Mouse (Mus musculus): ENCODE measurements around the gene Secisbp2. TPM values are rescaled to one million over a fixed set of nuclear protein-coding genes. Genes with fewer than 3 reads are reported as not detected.

The Secisbp2 gene
- polyA plus RNA-seq, 1 experiment = 25.8 TPM

DNA sequence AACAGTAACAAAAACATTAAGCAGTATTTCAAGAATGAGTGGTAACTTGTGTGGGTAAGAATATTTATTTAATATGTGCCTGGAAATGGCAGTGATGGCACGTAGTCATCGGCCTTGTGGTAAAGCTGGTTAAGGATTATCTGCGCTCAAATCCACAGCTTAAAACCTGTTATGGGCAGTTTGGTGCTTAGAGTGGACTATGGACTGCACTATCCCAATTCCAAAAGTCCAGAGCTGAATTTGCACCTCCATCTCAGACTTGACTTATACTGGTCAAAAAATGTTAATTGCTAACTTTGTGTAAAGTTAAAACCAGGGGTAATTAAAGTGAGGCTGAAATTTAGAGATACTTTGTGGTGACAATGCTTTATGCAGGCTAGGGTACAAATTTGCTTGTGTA is 3.7 kb upstream of the Secisbp2 start:
- TF ChIP-seq CTCF (IDR thresholded peaks at IDR 0.05; ENCODE audit: extremely low read depth, insufficient read depth, insufficient read length, insufficient replicate concordance) = no peak
- TF ChIP-seq POLR2A (IDR thresholded peaks at IDR 0.05; ENCODE audit: low read depth, low read length) = no peak
- H3K27me3 ChIP-seq (ENCODE audit: control insufficient read depth, insufficient read depth, low read length) = no peaks in the 10 kb centered on the region
- no peak overlapping the region for H3K4me3 ChIP-seq (ENCODE audit: extremely low read depth, insufficient read depth, insufficient read length)
- H3K36me3 ChIP-seq (ENCODE audit: control insufficient read depth, insufficient read depth, low read length) = no peaks in the 10 kb centered on the region
- peaks cover 10% of the 10 kb centered on the region; the same call in 1 of the 2 replicates for H3K4me1 ChIP-seq (ENCODE audit: control insufficient read depth, insufficient read depth, insufficient read length)
- WGBS = 80% methylated on average over 3 of the region's 3 CpGs
- no peak overlapping the region for H3K27ac ChIP-seq (ENCODE audit: insufficient read depth, low read length)
- DNase-seq (ENCODE audit: low read depth in 1 of 2, low spot score in 2 of 2) = no peak

DNA sequence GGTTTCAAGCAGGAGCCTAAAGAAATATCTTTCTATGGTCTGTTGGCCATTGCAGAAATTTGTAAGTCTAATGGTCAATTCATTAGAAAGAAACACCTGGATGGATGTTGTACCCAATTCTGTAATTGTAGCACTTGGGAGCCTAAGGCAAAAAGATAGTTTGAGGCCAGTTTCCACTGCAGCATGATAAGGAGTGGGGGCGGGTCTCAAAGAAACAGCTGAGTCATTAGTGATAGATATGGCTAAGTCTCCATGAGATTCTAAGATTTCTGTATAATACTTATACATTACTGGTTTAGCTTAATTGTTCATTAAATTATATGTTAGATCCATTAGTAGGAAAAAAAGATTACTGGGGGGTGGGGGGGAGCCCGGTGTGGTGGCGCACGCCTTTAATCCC is 3.3 kb upstream of the Secisbp2 start:
- Histone ChIP-seq H3K4me1 (ENCODE audit: control insufficient read depth, insufficient read depth, insufficient read length) (peaks cover 10% of the 10 kb centered on the region; the same call in 1 of the 2 replicates), H3K27ac (ENCODE audit: insufficient read depth, low read length) (no peak overlapping the region), H3K4me3 (ENCODE audit: extremely low read depth, insufficient read depth, insufficient read length) (no peak overlapping the region), H3K36me3 (ENCODE audit: control insufficient read depth, insufficient read depth, low read length) (peaks cover 2% of the 10 kb centered on the region; the same call in 1 of the 2 replicates), H3K27me3 (ENCODE audit: control insufficient read depth, insufficient read depth, low read length) (no peaks in the 10 kb centered on the region)
- DNase-seq (ENCODE audit: low read depth in 1 of 2, low spot score in 2 of 2) = no peak
- 79% methylated on average over 4 of the region's 4 CpGs for WGBS
- TF ChIP-seq POLR2A (IDR thresholded peaks at IDR 0.05; ENCODE audit: low read depth, low read length) = no peak
- TF ChIP-seq CTCF (IDR thresholded peaks at IDR 0.05; ENCODE audit: extremely low read depth, insufficient read depth, insufficient read length, insufficient replicate concordance) = no peak

DNA sequence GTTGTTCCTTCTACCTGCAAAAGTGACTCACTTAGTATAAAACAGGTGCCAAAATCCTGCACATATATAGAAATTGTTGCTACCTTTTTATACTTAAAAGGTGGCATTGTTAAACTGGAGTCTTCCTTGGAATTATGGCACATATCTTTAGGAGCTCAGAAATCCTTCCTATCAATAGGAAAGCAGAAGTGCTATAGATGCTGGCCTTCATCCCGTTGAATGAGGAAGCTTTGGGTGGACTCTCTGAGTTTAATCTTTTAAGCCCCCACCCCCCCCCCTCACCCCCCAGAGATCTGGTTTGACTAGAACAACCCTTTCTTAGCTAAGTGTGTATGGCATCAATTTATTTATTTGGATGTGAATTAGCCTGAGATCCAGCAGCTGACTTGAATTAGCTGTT is 1.8 kb upstream of the Secisbp2 start:
- no peak overlapping the region for H3K4me3 ChIP-seq (ENCODE audit: extremely low read depth, insufficient read depth, insufficient read length)
- H3K4me1 ChIP-seq (ENCODE audit: control insufficient read depth, insufficient read depth, insufficient read length) = peaks cover 10% of the 10 kb centered on the region; the same call in 1 of the 2 replicates
- no peak overlapping the region for H3K27ac ChIP-seq (ENCODE audit: insufficient read depth, low read length)
- no peak for TF ChIP-seq POLR2A (IDR thresholded peaks at IDR 0.05; ENCODE audit: low read depth, low read length)
- no peak for TF ChIP-seq CTCF (IDR thresholded peaks at IDR 0.05; ENCODE audit: extremely low read depth, insufficient read depth, insufficient read length, insufficient replicate concordance)
- H3K36me3 ChIP-seq (ENCODE audit: control insufficient read depth, insufficient read depth, low read length) = peaks cover 10% of the 10 kb centered on the region
- H3K27me3 ChIP-seq (ENCODE audit: control insufficient read depth, insufficient read depth, low read length) = no peaks in the 10 kb centered on the region
- 44% methylated on average over 1 of the region's 1 CpGs for WGBS
- no peak for DNase-seq (ENCODE audit: low read depth in 1 of 2, low spot score in 2 of 2)

DNA sequence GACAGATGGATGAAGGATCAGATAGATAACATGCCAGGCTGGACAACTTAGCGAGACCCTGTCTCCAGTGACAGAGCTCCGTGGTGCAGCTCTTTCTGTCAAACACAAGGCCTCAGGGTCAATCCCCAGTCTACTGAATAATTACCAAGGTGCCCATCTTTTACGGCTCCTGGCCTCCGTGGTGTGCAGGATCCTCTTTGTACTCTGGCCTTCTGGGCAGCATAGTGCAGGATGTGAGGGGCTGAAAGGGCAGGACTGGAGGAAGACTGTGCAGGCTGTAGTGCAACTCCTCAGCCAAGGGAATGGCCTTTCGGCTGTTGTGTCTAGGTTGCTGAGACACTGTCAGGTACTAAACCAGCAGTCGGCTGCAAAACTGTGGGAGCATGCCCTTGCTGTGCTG is 1.7 kb downstream of the Secisbp2 start:
- H3K27ac ChIP-seq (ENCODE audit: insufficient read depth, low read length) = no peak overlapping the region
- 98% methylated on average over 6 of the region's 6 CpGs for WGBS
- no peak for DNase-seq (ENCODE audit: low read depth in 1 of 2, low spot score in 2 of 2)
- no peak for TF ChIP-seq CTCF (IDR thresholded peaks at IDR 0.05; ENCODE audit: extremely low read depth, insufficient read depth, insufficient read length, insufficient replicate concordance)
- no peak for TF ChIP-seq POLR2A (IDR thresholded peaks at IDR 0.05; ENCODE audit: low read depth, low read length)
- no peak overlapping the region for H3K4me3 ChIP-seq (ENCODE audit: extremely low read depth, insufficient read depth, insufficient read length)
- peaks cover 37% of the 10 kb centered on the region for H3K36me3 ChIP-seq (ENCODE audit: control insufficient read depth, insufficient read depth, low read length)
- H3K4me1 ChIP-seq (ENCODE audit: control insufficient read depth, insufficient read depth, insufficient read length) = peaks cover 8% of the 10 kb centered on the region; the same call in 1 of the 2 replicates
- no peaks in the 10 kb centered on the region for H3K27me3 ChIP-seq (ENCODE audit: control insufficient read depth, insufficient read depth, low read length)

DNA sequence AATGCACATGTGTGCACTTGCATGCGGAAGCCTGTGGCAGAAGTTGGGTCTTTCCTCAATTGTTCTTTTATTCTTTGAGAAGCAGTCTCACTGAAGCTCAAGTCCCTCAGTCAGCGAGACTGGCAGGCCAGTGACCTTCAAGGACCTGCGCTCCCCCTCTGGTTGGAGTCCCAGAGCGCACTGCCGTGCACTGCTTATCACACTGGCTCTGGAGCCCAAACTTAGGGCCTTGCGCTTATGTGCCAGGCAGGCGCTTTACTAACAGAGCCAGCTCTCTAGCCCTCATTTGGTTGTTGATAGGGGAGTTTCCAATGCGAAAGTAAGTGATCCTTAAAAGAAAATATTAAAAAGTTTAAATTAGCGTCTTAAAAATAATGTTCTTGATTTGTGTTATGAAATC is 2.5 kb downstream of the Secisbp2 start:
- Histone ChIP-seq H3K4me1 (ENCODE audit: control insufficient read depth, insufficient read depth, insufficient read length) (peaks cover 8% of the 10 kb centered on the region; the same call in 1 of the 2 replicates), H3K36me3 (ENCODE audit: control insufficient read depth, insufficient read depth, low read length) (peaks cover 41% of the 10 kb centered on the region), H3K27me3 (ENCODE audit: control insufficient read depth, insufficient read depth, low read length) (no peaks in the 10 kb centered on the region), H3K27ac (ENCODE audit: insufficient read depth, low read length) (no peak overlapping the region), H3K4me3 (ENCODE audit: extremely low read depth, insufficient read depth, insufficient read length) (no peak overlapping the region)
- no peak for DNase-seq (ENCODE audit: low read depth in 1 of 2, low spot score in 2 of 2)
- TF ChIP-seq POLR2A (IDR thresholded peaks at IDR 0.05; ENCODE audit: low read depth, low read length) (no peak), CTCF (IDR thresholded peaks at IDR 0.05; ENCODE audit: extremely low read depth, insufficient read depth, insufficient read length, insufficient replicate concordance) (no peak)
- WGBS = 95% methylated on average over 9 of the region's 9 CpGs

DNA sequence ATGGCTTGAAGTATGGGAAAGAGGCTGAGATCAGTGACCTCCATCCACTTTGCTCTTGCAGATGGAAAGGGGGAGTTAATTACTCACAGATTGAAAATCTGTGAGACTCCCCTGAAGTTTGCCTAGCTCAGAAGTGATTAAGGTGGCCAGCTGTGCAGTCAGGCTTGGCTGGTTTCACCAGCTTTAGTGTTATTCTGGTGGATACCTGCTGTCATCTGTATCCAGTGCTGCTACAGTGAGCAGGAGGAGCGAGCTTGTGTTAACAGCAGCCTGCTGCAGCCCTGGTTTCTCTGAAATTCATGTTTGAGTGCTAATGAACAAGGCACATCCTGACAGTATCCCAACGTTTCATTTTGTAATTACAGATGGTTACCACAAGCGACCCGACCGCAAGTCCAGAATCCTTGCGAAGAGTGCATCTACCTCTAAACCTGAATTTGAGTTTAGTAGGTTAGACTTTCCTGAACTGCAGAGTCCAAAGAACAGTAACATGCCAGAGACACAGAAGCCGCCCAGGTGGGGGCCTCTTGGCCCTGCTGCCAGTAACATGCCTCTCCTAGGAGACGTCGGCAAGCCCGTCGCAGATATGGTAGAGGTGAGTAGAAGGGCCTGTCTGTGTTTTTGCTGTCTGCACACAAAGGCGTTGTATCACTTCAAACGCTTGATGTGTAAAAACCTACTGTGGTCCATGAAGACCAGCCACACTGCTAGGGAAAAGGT is 5.2 kb downstream of the Secisbp2 start:
- peaks cover 3% of the 10 kb centered on the region; the same call in 1 of the 2 replicates for H3K4me1 ChIP-seq (ENCODE audit: control insufficient read depth, insufficient read depth, insufficient read length)
- TF ChIP-seq CTCF (IDR thresholded peaks at IDR 0.05; ENCODE audit: extremely low read depth, insufficient read depth, insufficient read length, insufficient replicate concordance) = no peak
- TF ChIP-seq POLR2A (IDR thresholded peaks at IDR 0.05; ENCODE audit: low read depth, low read length) = no peak
- H3K4me3 ChIP-seq (ENCODE audit: extremely low read depth, insufficient read depth, insufficient read length) = no peak overlapping the region
- peaks cover 51% of the 10 kb centered on the region for H3K36me3 ChIP-seq (ENCODE audit: control insufficient read depth, insufficient read depth, low read length)
- no peak for DNase-seq (ENCODE audit: low read depth in 1 of 2, low spot score in 2 of 2)
- 97% methylated on average over 13 of the region's 13 CpGs for WGBS
- no peaks in the 10 kb centered on the region for H3K27me3 ChIP-seq (ENCODE audit: control insufficient read depth, insufficient read depth, low read length)
- no peak overlapping the region for H3K27ac ChIP-seq (ENCODE audit: insufficient read depth, low read length)

DNA sequence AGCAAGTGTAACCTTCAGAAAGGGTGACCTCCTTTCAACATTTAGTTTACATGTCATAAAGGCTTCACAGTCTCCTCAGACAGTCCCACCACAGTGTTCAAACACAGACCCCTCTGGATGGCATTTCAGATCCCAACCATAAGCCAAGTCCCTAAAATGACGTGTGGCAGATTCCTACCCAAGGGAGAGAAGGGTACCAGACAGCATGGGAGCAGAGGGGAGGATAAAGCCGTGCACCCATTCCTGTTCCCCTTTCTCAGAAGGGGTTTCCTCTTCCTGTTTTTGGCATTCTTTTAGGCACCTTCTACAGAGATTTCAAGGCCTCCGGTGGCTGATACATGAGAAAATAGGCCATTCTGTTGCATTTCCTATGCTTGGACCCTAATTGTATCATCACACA is 6.6 kb downstream of the Secisbp2 start:
- 61% methylated on average over 3 of the region's 3 CpGs for WGBS
- no peak for DNase-seq (ENCODE audit: low read depth in 1 of 2, low spot score in 2 of 2)
- Histone ChIP-seq H3K27me3 (ENCODE audit: control insufficient read depth, insufficient read depth, low read length) (no peaks in the 10 kb centered on the region), H3K4me1 (ENCODE audit: control insufficient read depth, insufficient read depth, insufficient read length) (no peaks in the 10 kb centered on the region), H3K36me3 (ENCODE audit: control insufficient read depth, insufficient read depth, low read length) (peaks cover 57% of the 10 kb centered on the region), H3K4me3 (ENCODE audit: extremely low read depth, insufficient read depth, insufficient read length) (no peak overlapping the region), H3K27ac (ENCODE audit: insufficient read depth, low read length) (no peak overlapping the region)
- TF ChIP-seq POLR2A (IDR thresholded peaks at IDR 0.05; ENCODE audit: low read depth, low read length) (no peak), CTCF (IDR thresholded peaks at IDR 0.05; ENCODE audit: extremely low read depth, insufficient read depth, insufficient read length, insufficient replicate concordance) (no peak)
